Mouse (Mus musculus) liver, postnatal 0 days (tissue): ENCODE results near the gene Fermt1.

ENCODE experiments used
- CTCF ChIP-seq: sonication (generic); IDR thresholded peaks from 2 replicates; pipeline ENCODE4 v1.5.1; 2016; ENCODE audit warnings: antibody characterized with exemption, low read depth
- EP300 ChIP-seq: IDR thresholded peaks from 2 replicates; pipeline ENCODE4 v1.6.1; 2016; ENCODE audit warnings: antibody characterized with exemption, low read depth, mild to moderate bottlenecking

DNA sequence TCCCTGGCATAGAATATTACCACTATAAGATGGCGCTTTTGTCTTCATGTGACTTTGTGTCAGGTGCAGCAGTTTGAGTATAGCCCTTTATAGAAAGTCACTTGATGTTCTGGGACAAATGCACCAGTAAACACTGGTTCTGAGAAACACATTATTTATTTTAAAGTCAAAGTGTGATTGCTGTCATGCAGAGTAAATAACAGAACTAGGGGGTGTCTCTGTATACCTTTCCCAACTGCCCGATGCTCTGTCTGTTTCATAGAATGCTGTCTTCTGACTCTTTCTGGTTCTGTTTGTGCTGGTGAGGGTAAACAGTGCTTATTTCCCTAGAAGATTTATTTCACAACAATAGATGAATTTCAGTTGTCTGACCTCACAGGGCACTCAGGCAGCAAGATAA is 82.4 kb downstream of the Fermt1 start:
- no peak for TF ChIP-seq CTCF
- peak; percentile 83 for TF ChIP-seq EP300
